Mouse (Mus musculus): ENCODE data around the gene Insm2.
A peak's percentile ranks its signal among the peaks of the same experiment; 100 is the strongest.

Gene Insm2

DNA sequence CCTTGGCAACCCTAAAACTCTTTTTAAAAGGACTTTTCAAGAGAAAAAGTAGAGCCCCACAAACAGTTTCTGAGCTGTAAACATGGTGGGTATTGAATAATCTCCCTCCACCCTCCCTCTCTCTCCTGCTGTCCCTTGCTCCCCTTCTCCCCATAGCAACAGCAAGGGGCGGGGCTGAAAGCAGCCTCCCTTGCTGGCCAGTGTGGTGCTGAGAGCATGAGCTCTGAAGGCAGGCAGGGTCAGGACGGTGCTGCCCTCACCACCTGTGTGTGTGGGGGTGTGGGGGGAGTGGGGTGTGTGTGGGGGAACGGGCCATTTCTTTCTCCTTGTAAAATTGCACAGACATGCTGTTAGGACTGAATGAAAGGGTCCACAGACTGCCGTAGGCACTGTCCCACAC, 8.7 kb downstream of the Insm2 start:
- no peak for DNase-seq

DNA sequence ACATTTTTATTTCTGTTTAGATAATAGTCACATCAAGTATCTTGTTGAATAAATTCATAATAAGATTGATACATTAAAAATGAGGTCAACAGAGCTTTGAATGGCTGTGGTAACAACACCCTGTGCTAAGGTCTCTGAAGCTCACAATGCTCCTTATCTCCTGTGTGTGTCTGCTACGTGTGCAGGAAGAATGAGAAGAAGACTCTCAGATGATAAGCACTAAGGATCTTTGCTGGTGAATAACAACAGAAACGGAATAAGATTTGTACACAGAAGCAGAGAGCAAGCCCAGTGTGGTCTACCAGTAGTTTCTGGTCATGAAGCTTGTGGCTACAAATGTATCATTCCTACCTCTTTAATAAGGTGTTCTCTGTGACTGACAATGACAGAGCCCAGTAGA, 11.6 kb downstream of the Insm2 start:
- DNase-seq: no peak

DNA sequence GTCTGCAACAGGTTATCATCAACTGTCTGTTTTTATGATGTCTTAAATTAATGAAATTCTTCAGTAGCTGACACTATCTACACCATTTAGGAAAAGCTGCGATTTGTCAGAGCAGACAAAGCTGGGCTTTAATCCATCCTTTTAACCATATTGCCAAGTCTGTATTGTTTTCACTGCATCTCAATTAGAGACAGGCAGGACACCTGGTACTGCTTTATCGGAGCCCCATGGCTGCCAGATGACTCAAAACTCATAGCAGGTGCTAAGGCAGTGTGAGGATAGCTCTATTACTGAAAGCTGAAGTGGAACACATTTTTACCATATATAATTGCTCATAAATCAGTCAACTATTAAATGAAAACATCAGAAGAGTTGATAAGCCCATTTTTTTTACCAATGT, 21.1 kb downstream of the Insm2 start:
- DNase-seq: no peak

DNA sequence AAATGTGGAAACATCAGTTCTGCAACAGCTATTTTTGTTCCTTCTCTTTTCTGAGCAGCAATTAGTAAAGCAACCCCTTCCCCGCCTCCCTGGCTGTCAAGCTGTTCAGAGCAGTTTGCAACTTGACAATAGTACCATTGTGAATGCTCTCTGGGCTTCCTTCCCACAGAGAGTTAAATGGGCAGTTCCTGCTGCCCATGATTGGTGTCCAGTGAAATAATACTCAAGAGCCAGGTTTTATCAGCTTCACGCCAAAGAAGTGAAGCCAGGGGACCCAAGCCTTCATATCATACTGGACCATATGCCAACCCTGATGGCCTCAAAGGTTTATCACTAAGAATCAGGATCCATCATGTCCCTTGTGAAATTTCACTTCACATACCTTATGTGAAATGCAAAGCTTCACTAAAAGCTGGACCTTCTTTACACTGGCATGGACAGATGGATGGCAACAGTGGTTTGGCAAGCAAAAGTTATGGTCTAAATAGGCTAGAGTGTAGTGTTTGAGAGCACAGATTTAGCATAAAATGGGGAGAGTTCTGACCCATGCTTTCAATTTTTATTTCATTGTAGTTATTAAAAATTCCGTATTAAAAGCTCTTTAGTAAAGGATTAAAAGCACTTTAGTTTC, 23.5 kb downstream of the Insm2 start:
- no peak for DNase-seq

DNA sequence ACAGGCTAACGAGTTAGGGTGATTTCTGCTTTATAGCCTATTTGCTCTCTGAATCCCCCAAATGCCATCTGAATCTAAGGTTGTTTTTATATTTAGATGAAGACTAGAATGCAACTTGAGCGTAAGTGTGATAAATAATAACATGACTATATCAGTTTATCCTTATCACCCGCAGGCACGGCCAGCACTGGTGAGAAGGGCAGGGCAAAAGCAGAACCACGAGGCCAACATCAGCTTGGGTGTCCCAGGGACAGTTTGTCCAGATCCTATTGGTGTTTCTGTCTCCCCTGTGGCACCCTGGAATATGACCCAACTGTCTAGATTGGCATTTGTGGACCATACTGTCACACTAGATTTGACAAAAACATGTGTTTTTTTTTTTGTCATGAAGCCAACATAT, 24.0 kb downstream of the Insm2 start:
- DNase-seq: no peak

DNA sequence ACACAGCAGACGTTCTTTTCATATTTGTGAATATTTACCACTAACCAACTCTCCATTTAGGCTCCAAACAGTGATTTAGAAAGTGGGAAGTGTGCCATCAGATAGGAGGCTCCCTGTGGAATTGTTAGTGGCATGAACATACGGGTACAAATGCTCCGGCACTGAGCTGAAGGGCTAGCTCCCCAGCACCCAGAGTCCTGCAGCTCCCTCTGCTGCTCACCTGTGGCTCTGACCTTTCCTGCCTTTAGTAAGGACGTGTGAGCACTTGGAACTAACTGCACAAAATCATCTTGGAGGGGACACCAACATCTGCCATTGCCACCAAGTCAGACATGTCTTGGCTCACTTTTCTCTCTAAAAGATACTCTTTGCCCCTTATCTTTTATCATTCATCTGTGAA, 27.5 kb downstream of the Insm2 start:
- peak in 1 of 2 experiments; percentile 0 for DNase-seq

DNA sequence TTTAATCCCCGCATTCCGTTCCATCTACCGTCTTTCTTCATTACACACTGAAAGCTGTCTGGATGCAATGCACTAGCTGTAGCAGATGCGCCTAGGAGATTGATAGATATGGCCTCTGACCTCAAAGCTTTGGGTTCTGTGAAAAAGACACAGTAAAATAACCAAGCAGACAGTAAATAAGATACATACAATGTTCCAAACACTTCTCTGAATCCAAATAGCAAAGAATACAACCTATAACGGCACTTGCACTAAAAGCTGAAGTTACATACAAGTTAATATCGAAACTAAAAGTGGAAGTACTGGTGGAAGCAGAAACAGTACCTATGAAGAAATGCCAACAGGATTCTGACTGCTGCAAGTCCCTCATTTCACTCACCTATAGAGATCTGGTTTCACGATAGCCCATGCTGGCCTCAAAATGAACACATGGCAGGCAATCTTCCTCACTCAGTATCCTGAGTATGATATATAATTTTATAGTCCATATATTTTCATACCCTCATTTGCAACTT, 48.8 kb downstream of the Insm2 start:
- DNase-seq: no peak
